Mouse (Mus musculus) mouse embryonic stem cell (cell line): ENCODE data around the gene Tmem132d.

Experiments
- in situ Hi-C, 2 experiments: fragments of 300-500 bp; cut with MboI; formaldehyde crosslinking; loops; 1 replicate in 1 of 2; 3 replicates in 1 of 2; pipeline ENCODE4 v1.14.3; 2019 to 2020; ENCODE audit warnings: low sequenced_read_pairs in 2 of 2, low pct_unique_long_range_greater_than_20kb in 1 of 2, mixed read lengths in 1 of 2; ENCODE audit not compliant: unreplicated experiment in 1 of 2

The Tmem132d gene

GRCm38 (mm10) chr5:128418149-128418710 is 14.6 kb downstream of the Tmem132d start:
- in situ Hi-C loops = no loop called here

- in situ Hi-C loops = no loop called here
Observed at GRCm38 (mm10) chr5:128414056-128414455, 18.8 kb downstream of the Tmem132d start.

- in situ Hi-C loops = no loop called here
Observed at GRCm38 (mm10) chr5:128412306-128412705, 20.6 kb downstream of the Tmem132d start.

GRCm38 (mm10) chr5:128407546-128407945 is 25.3 kb downstream of the Tmem132d start:
- in situ Hi-C loops = no loop called here

- in situ Hi-C loops = no loop called here
Observed at GRCm38 (mm10) chr5:128405071-128405470, 27.8 kb downstream of the Tmem132d start.

- in situ Hi-C loops = no loop called here
Observed at GRCm38 (mm10) chr5:128404223-128404622, 28.7 kb downstream of the Tmem132d start.

GRCm38 (mm10) chr5:128392372-128392771 is 40.5 kb downstream of the Tmem132d start:
- in situ Hi-C loops = no loop called here

- in situ Hi-C loops = no loop called here
Observed at GRCm38 (mm10) chr5:128389665-128390064, 43.2 kb downstream of the Tmem132d start.

GRCm38 (mm10) chr5:128388358-128389141 is 44.3 kb downstream of the Tmem132d start:
- in situ Hi-C loops = no loop called here

GRCm38 (mm10) chr5:128369814-128370213 is 63.1 kb downstream of the Tmem132d start:
- in situ Hi-C loops = no loop called here

- in situ Hi-C loops = no loop called here
Observed at GRCm38 (mm10) chr5:128369111-128369510, 63.8 kb downstream of the Tmem132d start.

GRCm38 (mm10) chr5:128365261-128365985 is 67.5 kb downstream of the Tmem132d start:
- in situ Hi-C loops = no loop called here

- in situ Hi-C loops = no loop called here
Observed at GRCm38 (mm10) chr5:128360946-128361675, 71.8 kb downstream of the Tmem132d start.

- in situ Hi-C loops = no loop called here
Observed at GRCm38 (mm10) chr5:128348835-128349234, 84.0 kb downstream of the Tmem132d start.

GRCm38 (mm10) chr5:128336841-128337240 is 96.0 kb downstream of the Tmem132d start:
- in situ Hi-C loops = no loop called here

GRCm38 (mm10) chr5:128332766-128333165 is 100.1 kb downstream of the Tmem132d start:
- in situ Hi-C loops = no loop called here

GRCm38 (mm10) chr5:128330351-128330750 is 102.5 kb downstream of the Tmem132d start:
- in situ Hi-C loops = no loop called here

- in situ Hi-C loops = no loop called here
Observed at GRCm38 (mm10) chr5:128302387-128302786, 130.5 kb downstream of the Tmem132d start.

GRCm38 (mm10) chr5:128291191-128291590 is 141.7 kb downstream of the Tmem132d start:
- in situ Hi-C loops = no loop called here
